Mouse (Mus musculus) embryonic facial prominence, embryonic 12.5 days (tissue): ENCODE measurements around the gene Cep104. TPM values are rescaled to one million over a fixed set of nuclear protein-coding genes. Genes with fewer than 3 reads are reported as not detected.
A peak's percentile ranks its signal among the peaks of the same experiment; 100 is the strongest.

Experiments used
- ATAC-seq: fragments of 200-750 bp; cut with Nextera tagmentation; 2 replicates; pipeline ENCODE4 v1.8.0; 2017; ENCODE audit not compliant: insufficient number of reproducible peaks, insufficient read depth, low FRiP score, low TSS enrichment
- H3K27ac ChIP-seq: fragments of 300-500 bp; sonication (generic); 2 replicates; pipeline ENCODE4 v1.5.1; 2016; ENCODE audit warnings: mild to moderate bottlenecking
- H3K27me3 ChIP-seq: fragments of 300-500 bp; sonication (generic); 2 replicates; pipeline ENCODE4 v1.6.1; 2016; ENCODE audit warnings: mild to moderate bottlenecking, moderate library complexity
- H3K36me3 ChIP-seq: fragments of 300-500 bp; sonication (generic); 2 replicates; pipeline ENCODE4 v1.6.1; 2016; ENCODE audit warnings: mild to moderate bottlenecking
- H3K4me1 ChIP-seq: fragments of 300-500 bp; sonication (generic); 2 replicates; pipeline ENCODE4 v1.6.1; 2016
- H3K4me2 ChIP-seq: fragments of 300-500 bp; sonication (generic); replicated peaks from 2 replicates; pipeline ENCODE4 v1.6.1; 2016; ENCODE audit warnings: mild to moderate bottlenecking, moderate library complexity
- H3K4me3 ChIP-seq: fragments of 300-500 bp; sonication (generic); 2 replicates; pipeline ENCODE4 v1.5.1; 2016; ENCODE audit warnings: mild to moderate bottlenecking
- H3K9ac ChIP-seq: fragments of 300-500 bp; sonication (generic); 2 replicates; pipeline ENCODE4 v1.6.1; 2016; ENCODE audit warnings: mild to moderate bottlenecking, moderate library complexity
- H3K9me3 ChIP-seq: fragments of 300-500 bp; sonication (generic); 2 replicates; pipeline ENCODE4 v1.6.1; 2016; ENCODE audit warnings: mild to moderate bottlenecking, moderate library complexity
- WGBS: fragments of 180-500 bp; shearing (Covaris S2); methylation state at CpG from one replicate; pipeline ENCODE4 v1.1.7; 2016; 5-methylcytosine and 5-hydroxymethylcytosine counted together
- polyA plus RNA-seq: library from polyadenylated mRNA; unstranded; fragments of >200 nt; fragmentation: Nextera tagmentation; extraction: Ambion mirVana; gene quantifications from 2 replicates; pipeline ENCODE4 v1.2.1, GENCODE M21; 2016

Cep104 gene
- polyA plus RNA-seq, 1 experiment from 2014 or later = 19.2 TPM

GRCm38 (mm10) chr4:153993505-153993904 is 18.5 kb downstream of the Cep104 start:
- Histone ChIP-seq H3K36me3 (peaks cover 91% of the 10 kb centered on the region), H3K9me3 (no peaks in the 10 kb centered on the region), H3K4me2 (no peak overlapping the region), H3K4me1 (no peaks in the 10 kb centered on the region), H3K27ac (no peak overlapping the region), H3K27me3 (no peaks in the 10 kb centered on the region), H3K4me3 (no peak overlapping the region), H3K9ac (no peak overlapping the region)
- WGBS = 92% methylated on average over 8 of the region's 8 CpGs
- ATAC-seq = no peak

GRCm38 (mm10) chr4:154005488-154005887 is 30.5 kb downstream of the Cep104 start:
- Histone ChIP-seq H3K27ac (no peak overlapping the region), H3K27me3 (no peaks in the 10 kb centered on the region), H3K4me3 (no peak overlapping the region), H3K4me2 (no peak overlapping the region), H3K36me3 (peaks cover 57% of the 10 kb centered on the region), H3K4me1 (no peaks in the 10 kb centered on the region), H3K9ac (no peak overlapping the region), H3K9me3 (no peaks in the 10 kb centered on the region)
- no peak for ATAC-seq
- 87% methylated on average over 5 of the region's 5 CpGs for WGBS

- WGBS = 91% methylated on average over 6 of the region's 6 CpGs
- Histone ChIP-seq H3K9ac (no peak overlapping the region), H3K27ac (no peak overlapping the region), H3K4me3 (no peak overlapping the region), H3K9me3 (no peaks in the 10 kb centered on the region), H3K4me2 (no peak overlapping the region), H3K36me3 (peaks cover 57% of the 10 kb centered on the region), H3K27me3 (no peaks in the 10 kb centered on the region), H3K4me1 (no peaks in the 10 kb centered on the region)
- no peak for ATAC-seq
Observed at GRCm38 (mm10) chr4:154006264-154006663, 31.3 kb downstream of the Cep104 start.

- peaks cover 5% of the 10 kb centered on the region for H3K4me1 ChIP-seq
- no peaks in the 10 kb centered on the region for H3K9me3 ChIP-seq
- no peak for ATAC-seq
- H3K27me3 ChIP-seq = no peaks in the 10 kb centered on the region
- H3K27ac ChIP-seq = no peak overlapping the region
- 78% methylated on average over 4 of the region's 4 CpGs for WGBS
- H3K4me3 ChIP-seq = no peak overlapping the region
- no peak overlapping the region for H3K4me2 ChIP-seq
- peaks cover 46% of the 10 kb centered on the region for H3K36me3 ChIP-seq
- H3K9ac ChIP-seq = no peak overlapping the region
Observed at GRCm38 (mm10) chr4:154007759-154008158, 32.8 kb downstream of the Cep104 start.

GRCm38 (mm10) chr4:154010907-154011645 is 36.1 kb downstream of the Cep104 start:
- Histone ChIP-seq H3K27ac (peak overlapping the region; percentile 50; the same call in 1 of the 2 replicates), H3K9ac (peak overlapping the region; percentile 98), H3K9me3 (no peaks in the 10 kb centered on the region), H3K27me3 (no peaks in the 10 kb centered on the region), H3K4me1 (peaks cover 17% of the 10 kb centered on the region), H3K36me3 (peaks cover 30% of the 10 kb centered on the region), H3K4me2 (peak overlapping the region; percentile 97), H3K4me3 (peak overlapping the region; percentile 100)
- WGBS = 27% methylated on average over 13 of the region's 13 CpGs
- ATAC-seq = no peak

- H3K4me2 ChIP-seq = peak within 1 kb of the TSS; percentile 97
- H3K27ac ChIP-seq = peak within 1 kb of the TSS; percentile 50
- no peaks in the 10 kb centered on the region for H3K9me3 ChIP-seq
- WGBS = under 1% methylated on average over 56 of the region's 59 CpGs
- H3K36me3 ChIP-seq = peaks cover 30% of the 10 kb centered on the region
- peak within 1 kb of the TSS; percentile 100 for H3K4me3 ChIP-seq
- peak; percentile 87 for ATAC-seq
- peak within 1 kb of the TSS; percentile 98 for H3K9ac ChIP-seq
- peaks cover 17% of the 10 kb centered on the region for H3K4me1 ChIP-seq
- H3K27me3 ChIP-seq = no peaks in the 10 kb centered on the region
Observed at GRCm38 (mm10) chr4:154011646-154012089, 36.7 kb downstream of the Cep104 start, which contains the start of gene Lrrc47. Gene Lrrc47 (plus strand): TSS chr4:154011731.

GRCm38 (mm10) chr4:154012132-154012882 is 37.3 kb downstream of the Cep104 start:
- H3K36me3 ChIP-seq = peaks cover 30% of the 10 kb centered on the region
- H3K9me3 ChIP-seq = no peaks in the 10 kb centered on the region
- H3K9ac ChIP-seq = peak overlapping the region; percentile 98
- WGBS = 2% methylated on average over 55 of the region's 55 CpGs
- H3K4me1 ChIP-seq = peaks cover 17% of the 10 kb centered on the region
- H3K4me3 ChIP-seq = peak overlapping the region; percentile 100
- peak overlapping the region; percentile 50 for H3K27ac ChIP-seq
- H3K27me3 ChIP-seq = no peaks in the 10 kb centered on the region
- no peak for ATAC-seq
- peak overlapping the region; percentile 97 for H3K4me2 ChIP-seq

- Histone ChIP-seq H3K9ac (no peak overlapping the region), H3K27ac (no peak overlapping the region), H3K4me3 (no peak overlapping the region), H3K9me3 (no peaks in the 10 kb centered on the region), H3K4me1 (peaks cover 17% of the 10 kb centered on the region), H3K4me2 (no peak overlapping the region), H3K36me3 (peaks cover 60% of the 10 kb centered on the region), H3K27me3 (no peaks in the 10 kb centered on the region)
- 88% methylated on average over 11 of the region's 11 CpGs for WGBS
- ATAC-seq = no peak
Observed at GRCm38 (mm10) chr4:154015476-154015875, 40.5 kb downstream of the Cep104 start.

- no peak overlapping the region for H3K27ac ChIP-seq
Observed at GRCm38 (mm10) chr4:154019571-154019970, 44.6 kb downstream of the Cep104 start.

GRCm38 (mm10) chr4:154021432-154021831 is 46.4 kb downstream of the Cep104 start:
- peaks cover 10% of the 10 kb centered on the region for H3K4me1 ChIP-seq
- no peaks in the 10 kb centered on the region for H3K9me3 ChIP-seq
- no peak overlapping the region for H3K4me2 ChIP-seq
- H3K36me3 ChIP-seq = peaks cover 57% of the 10 kb centered on the region
- H3K27me3 ChIP-seq = peaks cover 25% of the 10 kb centered on the region
- no peak for ATAC-seq
- H3K27ac ChIP-seq = no peak overlapping the region
- no peak overlapping the region for H3K9ac ChIP-seq
- 87% methylated on average over 9 of the region's 9 CpGs for WGBS
- H3K4me3 ChIP-seq = no peak overlapping the region

More at GRCm38 (mm10) chr4:154019571-154019970, 44.6 kb downstream of the Cep104 start:
- Histone ChIP-seq H3K4me2 (no peak overlapping the region), H3K9ac (no peak overlapping the region), H3K4me3 (no peak overlapping the region), H3K36me3 (peaks cover 73% of the 10 kb centered on the region), H3K27me3 (peaks cover 7% of the 10 kb centered on the region), H3K4me1 (no peaks in the 10 kb centered on the region), H3K9me3 (no peaks in the 10 kb centered on the region)
- ATAC-seq = no peak
- 77% methylated on average over 7 of the region's 7 CpGs for WGBS

- Histone ChIP-seq H3K9ac (no peak overlapping the region), H3K36me3 (peaks cover 48% of the 10 kb centered on the region)
- ATAC-seq = no peak
Observed at GRCm38 (mm10) chr4:154022407-154022806, 47.4 kb downstream of the Cep104 start.

GRCm38 (mm10) chr4:154022844-154023243 is 47.9 kb downstream of the Cep104 start:
- WGBS = 45% methylated on average over 4 of the region's 4 CpGs
- H3K9me3 ChIP-seq = no peaks in the 10 kb centered on the region

More at GRCm38 (mm10) chr4:154022407-154022806, 47.4 kb downstream of the Cep104 start:
- Histone ChIP-seq H3K9me3 (no peaks in the 10 kb centered on the region), H3K4me3 (no peak overlapping the region), H3K4me1 (peaks cover 10% of the 10 kb centered on the region), H3K4me2 (no peak overlapping the region), H3K27me3 (peaks cover 34% of the 10 kb centered on the region), H3K27ac (no peak overlapping the region)
- WGBS = 70% methylated on average over 4 of the region's 4 CpGs

More at GRCm38 (mm10) chr4:154022844-154023243, 47.9 kb downstream of the Cep104 start:
- peaks cover 43% of the 10 kb centered on the region for H3K36me3 ChIP-seq
- no peak overlapping the region for H3K9ac ChIP-seq
- no peak overlapping the region for H3K4me2 ChIP-seq
- peaks cover 34% of the 10 kb centered on the region for H3K27me3 ChIP-seq
- ATAC-seq = no peak
- H3K4me1 ChIP-seq = peaks cover 10% of the 10 kb centered on the region
- no peak overlapping the region for H3K4me3 ChIP-seq
- H3K27ac ChIP-seq = no peak overlapping the region
